Mouse (Mus musculus) frontal cortex, postnatal 10 days (tissue): Measurements from ENCODE around the gene Rnf11.

Experiments used
- DNase-seq, 2 experiments: peaks; one replicate each; pipeline ENCODE4 v3.0.0; 2022; ENCODE audit warnings: low spot score in 2 of 2, mixed read lengths in 1 of 2

The Rnf11 gene

DNA sequence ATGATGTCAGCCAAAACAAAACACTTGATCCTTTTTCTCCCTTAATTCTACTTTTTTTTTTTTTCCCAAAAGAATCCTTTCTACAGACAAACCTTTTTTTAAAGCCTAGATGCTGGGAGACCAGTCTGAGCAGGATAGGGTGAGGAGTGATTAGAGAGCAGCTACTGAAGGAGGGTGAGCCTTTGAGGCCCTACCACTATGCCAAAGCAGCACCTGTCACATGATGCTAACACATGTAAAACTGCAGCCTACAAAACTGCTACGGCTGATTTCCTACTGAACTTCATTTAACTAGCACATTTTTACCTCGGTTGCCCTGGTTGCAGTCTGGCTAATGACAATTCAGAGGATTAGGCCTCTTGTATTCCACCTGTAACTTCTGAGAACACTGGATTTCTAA lies 39.6 kb downstream of the Rnf11 start:
- DNase-seq, result no peak

DNA sequence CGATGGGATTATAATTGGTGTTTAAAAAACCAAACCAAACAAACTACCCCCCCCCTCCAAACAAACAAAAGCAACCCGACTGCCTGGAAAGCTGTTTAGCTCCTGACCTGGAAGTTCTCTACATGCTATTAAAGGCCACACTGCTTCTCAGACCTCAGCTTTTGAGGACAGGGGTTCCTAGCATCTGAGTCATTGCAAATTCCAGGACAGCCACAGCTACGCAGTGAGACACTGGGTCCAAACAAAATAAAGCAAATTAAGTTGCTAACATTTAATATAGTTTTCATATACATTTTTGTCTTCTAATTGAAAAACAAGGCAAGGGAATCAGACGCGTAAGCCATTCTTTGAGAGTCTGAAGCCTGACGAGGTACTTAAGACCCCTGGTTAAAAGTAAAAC lies 40.1 kb downstream of the Rnf11 start:
- no peak for DNase-seq

DNA sequence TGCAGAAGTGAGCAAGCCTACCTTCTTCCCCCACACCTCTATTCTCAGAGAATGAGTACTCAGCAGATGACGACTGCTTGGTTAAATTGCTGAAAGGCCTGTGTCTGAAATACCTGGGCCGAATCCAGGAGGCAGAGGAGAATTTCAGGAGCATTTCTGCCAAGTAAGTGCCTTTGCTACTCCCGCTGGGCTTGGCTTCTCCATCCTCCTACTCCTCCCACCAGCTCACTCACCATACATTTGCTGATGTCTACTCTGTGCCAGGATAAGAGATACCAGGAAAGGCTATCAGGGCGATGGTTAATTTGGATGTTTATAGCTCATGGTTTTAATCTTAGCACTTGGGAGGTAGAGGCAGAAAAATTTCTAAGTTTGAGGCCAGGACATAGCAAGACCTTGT lies 41.9 kb downstream of the Rnf11 start:
- no peak for DNase-seq

DNA sequence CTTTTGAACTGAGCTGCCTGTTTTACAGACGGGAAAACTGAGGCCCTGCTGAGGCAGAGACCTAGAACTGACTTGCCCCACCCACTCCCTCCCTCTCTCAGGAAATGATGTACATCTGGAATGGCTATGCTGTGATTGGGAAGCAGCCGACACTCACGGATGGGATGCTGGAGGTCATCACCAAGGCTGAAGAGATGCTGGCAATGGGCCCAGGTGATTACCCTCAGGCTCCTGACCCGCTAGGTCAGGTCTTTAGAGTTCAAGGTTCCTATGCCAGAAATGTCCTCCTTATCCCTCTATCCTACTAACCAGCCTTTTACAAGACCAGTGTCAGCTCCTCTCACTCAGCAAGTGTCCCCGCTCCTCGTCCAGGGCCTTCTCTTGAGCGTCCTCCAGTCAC lies 42.4 kb downstream of the Rnf11 start:
- DNase-seq, result no peak

DNA sequence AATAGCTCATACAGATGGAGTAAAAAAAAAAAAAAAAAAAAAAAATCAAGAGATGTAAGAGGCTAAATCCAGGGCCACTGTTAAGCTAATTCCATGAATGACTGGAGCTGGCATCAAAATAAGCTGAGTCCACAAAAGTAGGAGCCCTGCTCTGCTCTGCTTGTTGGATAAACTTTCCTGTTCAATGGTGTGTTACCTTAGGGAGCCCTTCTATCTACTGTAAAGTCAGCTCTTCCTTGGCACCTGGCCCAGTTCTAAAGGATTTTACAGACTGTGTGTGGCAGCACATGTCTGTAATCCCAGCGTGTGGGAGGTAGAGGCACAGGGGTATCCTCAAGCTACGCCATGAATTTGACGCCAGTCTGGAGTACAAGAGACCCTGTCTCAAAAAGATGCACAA lies 43.5 kb downstream of the Rnf11 start:
- no peak for DNase-seq

DNA sequence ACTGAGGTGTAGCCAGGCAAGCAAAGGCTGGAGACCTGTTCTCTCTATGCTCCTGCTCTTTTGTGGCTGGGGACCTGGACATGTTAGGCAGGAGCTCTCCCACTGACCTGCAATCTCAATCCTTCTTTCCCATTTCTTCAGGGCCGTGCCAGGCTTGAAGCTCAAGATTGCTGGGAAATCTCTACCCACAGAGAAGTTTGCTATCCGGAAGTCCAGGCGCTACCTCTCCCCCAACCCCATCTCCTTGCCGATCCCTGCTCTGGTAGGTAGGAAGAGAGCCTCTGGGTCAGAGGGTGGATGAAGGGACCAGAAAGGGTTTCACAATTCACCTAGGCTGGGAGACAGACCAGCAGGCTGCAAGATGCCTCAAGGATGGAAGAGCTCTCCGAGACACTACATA lies 44.1 kb downstream of the Rnf11 start:
- DNase-seq, result no peak

DNA sequence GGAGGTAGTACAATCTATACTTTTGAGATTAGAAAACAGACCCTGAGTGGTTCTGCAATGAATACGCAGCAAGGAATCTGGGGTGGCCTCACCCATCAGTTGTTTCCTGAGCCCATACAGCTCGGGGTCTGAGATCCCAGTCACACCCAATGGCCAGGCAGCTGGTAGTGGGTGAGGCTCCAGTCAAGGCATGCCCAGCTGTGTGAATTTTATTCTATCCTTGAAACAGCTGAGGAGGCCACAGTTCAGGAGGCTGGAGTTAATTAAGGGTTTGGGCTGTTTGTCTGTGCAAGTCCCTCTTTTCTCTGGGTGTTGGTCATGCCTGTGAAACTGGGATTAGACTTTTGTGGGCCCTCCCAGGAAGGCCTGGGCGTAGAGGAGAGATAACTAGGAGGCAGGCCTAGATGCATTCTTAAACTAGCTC lies 44.7 kb downstream of the Rnf11 start:
- no peak for DNase-seq

DNA sequence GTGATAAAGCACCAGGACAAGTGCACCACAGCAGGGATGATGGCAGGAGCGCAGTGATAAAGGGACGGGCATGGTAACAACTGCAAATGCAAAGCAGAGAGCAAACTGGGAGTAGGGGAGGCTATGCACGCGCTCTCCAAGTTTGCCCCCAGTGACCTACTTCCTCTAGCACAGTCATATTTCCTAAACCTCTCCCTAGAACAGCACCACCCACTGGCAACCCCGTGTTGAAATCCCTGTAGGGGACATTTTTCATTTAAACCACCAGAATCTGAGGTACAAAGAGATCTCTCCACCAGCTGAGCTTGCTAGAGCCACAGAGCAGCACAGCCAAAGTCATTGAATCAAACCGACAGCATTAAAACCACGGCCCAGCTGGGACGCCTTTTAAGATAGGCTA lies 45.4 kb downstream of the Rnf11 start:
- DNase-seq, result no peak

DNA sequence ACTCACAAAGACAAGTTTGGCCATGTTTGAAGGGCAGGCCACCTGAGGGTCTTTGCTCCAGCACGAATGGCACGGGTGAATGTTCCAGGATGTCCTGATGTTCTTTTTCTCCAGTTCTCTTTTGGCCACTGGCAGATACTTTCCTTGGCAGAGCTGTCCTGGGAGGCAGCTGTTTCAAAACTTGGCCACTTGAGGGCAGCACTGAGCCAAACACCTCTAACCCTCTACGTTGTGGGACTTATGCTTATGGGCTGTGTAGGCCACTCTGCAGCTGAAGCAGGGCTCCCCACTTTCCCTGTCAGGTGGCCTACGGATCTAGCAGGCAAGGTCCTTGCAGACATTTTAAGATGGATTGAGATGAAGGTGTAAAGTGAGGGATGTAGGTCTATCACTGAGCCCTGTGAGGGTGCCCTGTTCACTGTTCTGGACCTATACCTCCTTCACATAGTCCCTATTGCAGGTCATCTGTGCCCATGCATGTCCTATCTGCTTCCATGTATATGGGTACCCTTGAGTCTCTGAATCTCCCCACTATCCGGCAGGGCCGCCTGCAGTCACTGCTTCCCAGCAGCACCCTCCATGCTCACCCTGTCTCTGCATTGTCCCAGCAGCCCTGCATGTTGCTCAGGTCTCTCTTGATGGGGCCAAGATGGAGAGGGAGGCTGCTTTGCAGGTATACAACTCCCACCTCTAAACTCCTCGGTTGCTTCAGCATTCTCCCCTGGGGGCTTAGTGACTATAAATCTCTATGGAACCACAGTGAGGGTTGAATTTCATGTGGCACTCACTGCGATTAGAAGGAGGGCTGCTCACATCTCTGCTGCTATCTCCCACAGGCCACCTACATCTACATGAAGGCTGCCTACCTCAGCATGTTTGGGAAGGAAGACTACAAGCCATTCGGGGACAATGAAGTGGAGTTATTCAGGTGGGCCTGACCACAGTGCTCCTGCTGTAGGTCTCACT lies 46.3 kb downstream of the Rnf11 start:
- DNase-seq, result peak in 1 of 2 experiments; percentile 54

DNA sequence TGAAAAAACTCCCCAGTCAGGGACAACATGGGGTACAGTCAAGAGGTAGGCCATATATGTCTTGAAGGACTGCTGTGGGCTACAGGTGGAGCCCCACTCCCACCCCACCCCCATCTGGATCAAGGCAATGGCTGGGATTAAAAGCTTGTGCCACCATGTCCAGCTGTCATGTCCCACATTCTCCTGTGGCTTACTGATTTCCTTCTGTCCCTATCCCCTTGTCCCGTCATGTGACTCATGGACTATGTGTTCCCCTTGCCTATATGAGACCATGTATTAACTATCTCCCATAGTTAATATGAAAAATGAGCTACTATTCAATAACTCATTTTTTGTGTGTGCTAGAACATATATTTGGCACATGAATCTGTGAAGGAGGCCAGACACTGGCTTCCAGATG lies 50.3 kb downstream of the Rnf11 start:
- DNase-seq, result no peak

DNA sequence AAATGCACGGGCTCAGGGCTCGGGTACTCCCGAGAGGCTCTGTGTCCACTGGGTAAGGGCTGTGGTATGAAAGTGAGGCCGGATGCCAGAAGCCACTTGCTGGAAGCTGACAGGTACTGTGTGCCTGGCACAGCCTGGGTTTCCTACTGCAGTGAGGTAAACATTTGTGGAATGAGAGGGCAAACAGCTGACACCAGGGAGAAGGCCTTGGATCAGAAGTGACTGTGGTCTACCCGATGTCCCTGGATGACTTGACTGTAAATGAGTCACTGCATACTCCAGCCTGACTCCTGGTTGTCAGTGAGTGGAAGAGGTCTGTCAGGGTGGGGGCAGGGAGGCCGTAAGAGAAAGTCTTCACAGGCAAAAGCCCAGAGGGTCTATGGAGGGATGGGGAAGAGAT lies 50.9 kb downstream of the Rnf11 start:
- no peak for DNase-seq

DNA sequence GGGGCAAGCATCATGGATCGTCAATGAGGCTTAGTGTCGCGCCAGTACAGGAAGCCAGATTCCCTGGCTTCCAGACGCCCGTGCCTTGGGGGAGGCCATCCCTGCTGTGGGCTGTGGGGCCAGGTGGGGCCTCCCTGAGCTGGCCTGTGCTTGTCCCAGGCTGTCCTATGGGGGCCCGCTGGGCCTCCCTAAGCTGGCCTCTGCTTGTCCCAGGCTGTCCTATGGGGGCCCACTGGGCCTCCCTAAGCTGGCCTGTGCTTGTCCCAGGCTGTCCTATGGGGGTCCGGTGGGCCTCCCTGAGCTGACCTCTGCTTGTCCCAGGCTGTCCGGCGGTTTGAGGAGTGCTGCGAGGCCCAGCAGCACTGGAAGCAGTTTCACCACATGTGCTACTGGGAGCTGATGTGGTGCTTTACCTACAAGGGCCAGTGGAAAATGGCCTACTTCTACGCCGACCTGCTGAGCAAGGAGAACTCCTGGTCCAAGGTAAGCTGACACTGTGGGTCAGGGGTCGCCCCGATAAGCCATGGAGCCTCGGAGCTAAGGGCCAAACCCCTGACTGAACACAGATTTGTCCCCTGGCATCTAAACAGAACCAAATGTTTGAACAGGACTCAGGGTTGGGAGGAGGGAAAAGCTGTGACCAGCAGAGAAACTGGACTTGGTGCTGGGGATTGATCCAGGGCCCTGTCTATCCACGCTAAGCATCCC lies 51.7 kb downstream of the Rnf11 start:
- DNase-seq, result no peak

DNA sequence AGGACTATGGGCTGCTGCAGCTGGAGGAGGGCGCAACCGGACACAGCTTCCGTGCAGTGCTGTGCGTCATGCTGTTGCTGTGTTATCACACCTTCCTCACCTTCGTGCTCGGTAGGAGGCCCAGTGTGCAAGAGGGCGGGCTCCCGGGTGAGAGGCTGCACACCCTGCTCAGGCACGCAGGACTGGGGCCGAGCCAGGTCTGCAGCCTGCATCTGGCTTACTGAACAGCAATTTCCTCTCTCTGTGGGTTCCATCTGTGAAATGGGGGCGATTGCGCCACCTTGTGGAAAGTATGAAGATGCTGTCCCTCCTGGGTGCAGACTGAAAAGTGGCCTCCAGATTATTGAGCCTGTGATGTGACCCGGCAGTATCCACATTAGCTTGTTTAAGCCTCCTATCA lies 53.7 kb downstream of the Rnf11 start:
- DNase-seq, result no peak

DNA sequence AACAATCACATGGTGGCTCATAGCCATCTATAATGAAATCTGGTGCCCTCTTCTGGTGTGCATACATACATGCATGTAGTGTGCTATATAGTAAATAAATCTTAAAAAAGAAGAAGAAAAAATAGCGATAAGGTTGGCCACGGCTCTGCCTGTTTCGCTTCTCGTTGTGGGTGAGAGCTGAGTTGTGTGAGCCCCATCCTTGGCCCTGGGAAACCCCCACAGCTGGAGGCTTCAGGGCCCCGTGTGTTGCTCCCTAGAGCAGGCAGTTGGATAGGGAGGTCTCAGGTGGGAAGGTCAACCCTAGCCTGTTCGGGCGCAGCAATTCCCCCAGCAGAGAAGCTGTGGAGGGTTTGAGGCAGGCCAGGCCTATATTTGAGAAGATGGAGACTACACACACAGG lies 54.3 kb downstream of the Rnf11 start:
- DNase-seq, result no peak

DNA sequence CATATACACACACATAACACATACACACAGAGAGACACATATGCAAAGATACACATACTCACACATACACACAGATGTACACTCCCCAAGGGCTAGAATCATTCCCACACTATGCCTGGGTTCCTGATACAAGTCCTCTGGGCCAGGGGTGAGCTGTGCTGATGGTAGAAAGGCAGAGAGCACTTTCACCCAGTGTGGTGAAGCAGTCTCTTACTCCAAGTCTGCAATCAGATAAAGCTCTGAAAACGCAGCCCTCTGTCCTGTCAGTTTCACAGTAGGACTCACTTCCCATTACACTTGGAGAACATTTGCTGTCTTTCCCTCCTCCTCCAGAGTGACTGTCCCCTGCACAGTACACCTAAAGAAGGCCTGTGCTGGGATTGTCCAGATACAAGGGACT lies 57.5 kb downstream of the Rnf11 start:
- DNase-seq, result no peak

DNA sequence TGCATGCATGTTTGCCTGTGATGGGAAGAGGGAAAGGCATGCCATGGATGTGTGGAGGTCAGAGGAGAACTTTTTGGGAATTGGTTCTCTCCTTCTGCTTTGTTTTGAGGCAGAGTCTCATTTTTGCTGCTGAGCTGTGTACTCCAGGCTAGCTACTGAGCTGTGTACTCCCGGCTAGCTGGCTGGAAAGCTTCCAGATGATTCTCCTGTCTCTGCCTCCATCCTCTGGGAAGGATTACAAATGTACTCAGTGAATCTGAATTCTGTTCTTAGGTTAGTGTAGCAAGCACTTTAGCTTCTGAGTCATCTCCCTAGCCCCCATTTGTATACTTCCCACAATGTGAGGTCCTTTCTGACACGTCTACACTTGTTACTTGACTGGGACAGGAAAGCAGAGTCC lies 61.1 kb downstream of the Rnf11 start:
- no peak for DNase-seq

DNA sequence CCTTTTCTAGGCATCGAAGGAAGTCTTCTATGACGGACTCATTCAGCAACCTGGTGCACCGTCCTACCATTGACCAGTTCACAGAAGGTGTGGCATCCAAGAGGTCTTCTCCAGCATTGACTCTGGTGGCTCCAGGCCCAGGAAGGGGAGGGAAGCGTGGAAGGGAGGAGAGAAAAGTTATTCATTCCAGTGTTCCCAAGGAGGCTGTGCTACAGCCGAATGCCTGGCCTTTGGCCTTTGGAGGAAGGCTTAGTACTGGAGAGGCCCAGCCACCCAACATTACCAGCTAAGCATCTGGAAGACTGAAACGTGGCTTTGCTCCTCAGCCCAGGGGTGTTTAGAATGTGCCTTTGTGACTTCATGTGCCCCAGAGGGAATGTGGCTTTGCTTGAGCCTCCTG lies 62.1 kb downstream of the Rnf11 start:
- no peak for DNase-seq

DNA sequence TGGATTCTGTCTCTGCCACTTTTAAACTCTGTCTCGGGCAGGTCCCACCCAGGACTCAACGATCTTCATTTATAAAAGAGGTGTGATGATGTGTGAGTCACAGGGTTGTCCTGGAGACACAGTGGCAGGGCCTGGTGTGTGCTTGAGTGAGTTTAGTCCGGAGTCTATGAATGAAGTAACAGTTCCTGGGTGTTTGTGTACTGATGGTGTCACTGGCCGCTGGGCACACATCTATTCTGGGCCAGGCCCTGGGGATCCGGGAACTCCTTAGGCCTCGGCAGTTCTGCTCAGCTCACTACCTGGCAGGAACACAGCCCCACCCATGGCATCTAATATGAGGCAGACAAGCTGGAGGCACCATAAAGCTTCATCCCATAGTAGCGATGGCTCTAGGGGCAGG lies 62.9 kb downstream of the Rnf11 start:
- DNase-seq, result no peak

DNA sequence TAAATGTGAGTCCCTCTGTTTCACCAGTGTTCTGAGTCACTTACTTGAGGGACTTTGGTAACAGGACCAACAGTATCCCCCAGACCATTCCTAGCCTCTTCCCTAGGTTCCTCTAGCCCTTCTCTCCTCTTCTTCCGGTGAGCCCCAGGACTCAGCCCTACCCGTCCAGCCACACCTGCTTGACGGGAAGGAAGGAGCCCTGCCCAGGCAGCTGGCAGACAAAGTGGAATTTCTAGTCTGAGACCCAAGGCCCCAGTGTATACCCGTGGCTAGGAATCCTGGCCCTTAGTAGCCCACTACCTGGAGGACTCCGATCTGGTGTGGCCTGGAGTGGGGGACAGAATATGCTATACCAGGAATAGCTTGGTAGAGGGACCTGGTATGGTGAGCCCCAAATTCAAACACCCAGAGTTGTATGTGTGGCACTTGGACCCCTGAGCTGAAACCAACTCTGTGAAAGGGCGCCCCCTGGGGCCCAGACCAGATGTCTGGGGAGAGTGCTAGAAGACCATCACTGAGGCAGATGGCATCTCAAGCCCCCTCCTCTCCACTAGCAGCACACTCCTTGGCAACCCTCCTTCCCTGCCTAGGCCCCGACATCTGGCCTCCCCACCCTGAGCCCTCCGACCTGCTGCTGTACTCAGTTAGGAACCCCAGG lies 64.3 kb downstream of the Rnf11 start:
- no peak for DNase-seq

DNA sequence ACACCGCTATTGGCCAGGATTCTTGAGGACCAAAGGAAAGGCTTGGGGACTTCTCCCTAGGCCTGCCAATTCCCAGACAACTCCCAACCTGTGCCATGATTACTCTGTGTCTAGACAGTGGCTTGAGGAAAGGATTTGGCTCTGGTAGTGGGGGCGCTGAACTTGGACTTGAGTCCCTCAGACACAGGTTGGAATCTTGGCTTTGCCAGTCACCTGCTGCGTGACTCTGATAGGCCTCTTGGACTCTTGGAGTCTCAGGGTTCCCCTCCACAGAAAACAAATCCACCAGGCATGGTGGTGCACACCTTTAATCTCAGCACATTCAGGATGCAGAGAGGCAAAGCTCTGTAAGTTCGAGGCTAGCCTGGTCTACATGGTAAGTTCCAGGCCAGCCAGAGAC lies 65.0 kb downstream of the Rnf11 start:
- no peak for DNase-seq

DNA sequence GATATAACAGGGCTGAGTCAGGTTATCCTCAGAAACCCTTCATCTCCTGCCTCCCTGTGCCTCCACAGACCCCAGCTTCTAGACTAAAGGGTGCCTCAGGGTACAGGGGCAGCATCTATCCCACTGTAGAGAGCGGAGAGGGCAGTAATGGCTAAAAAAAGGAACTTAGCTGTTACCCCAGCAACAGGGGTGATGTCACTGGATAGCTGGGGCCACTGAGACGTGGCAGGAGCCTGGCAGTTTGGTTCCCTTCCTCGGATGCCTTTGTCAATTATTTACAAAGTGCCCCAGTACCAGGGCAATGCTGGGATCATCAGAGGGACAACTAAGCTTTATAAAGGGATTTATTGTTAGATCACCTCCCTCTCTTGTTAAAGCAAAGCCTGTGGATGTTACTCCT lies 65.5 kb downstream of the Rnf11 start:
- DNase-seq, result no peak

DNA sequence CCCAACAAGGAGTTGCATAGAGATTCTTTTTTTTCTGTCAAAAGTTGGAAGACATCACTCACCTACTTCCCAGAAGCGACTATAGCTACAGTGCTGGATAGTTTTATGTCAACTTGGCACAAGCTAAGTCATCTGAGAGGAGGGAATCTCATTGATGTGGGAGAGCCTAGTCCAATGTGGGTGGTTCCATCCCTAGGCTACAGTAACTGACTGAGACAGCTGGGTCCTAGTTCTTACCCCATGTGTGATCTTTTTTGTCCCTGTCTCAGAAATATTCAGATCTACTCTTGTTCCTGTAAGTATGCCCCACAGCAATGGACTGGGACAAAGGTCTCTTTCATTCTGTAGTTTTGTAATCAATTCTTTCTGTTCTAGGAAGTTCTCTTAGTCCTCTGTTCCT lies 66.5 kb downstream of the Rnf11 start:
- DNase-seq, result no peak

DNA sequence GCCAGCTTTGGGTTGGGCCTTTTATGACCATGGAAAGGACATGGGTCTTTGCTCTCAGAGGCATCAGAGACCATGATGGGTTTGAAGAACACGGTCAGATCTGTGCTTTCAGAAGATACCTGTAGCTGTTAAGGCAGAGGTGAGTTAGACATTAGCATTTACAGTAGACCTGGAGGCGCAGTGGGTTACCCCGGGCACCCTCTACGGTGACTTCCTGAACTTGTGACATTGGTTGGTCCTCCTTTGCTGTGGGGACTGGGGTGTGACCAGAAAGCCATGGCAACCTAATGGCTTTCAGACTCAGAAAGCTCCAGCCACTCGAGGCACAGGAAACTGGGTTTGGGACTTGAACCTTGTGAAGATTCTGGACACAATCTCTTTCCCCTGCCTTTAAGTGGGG lies 72.3 kb downstream of the Rnf11 start:
- no peak for DNase-seq
